Mouse (Mus musculus) ES-E14 (cell line): ENCODE data around the gene Cby1. TPM values are rescaled to one million over a fixed set of nuclear protein-coding genes. Genes with fewer than 3 reads are reported as not detected.
A peak's percentile ranks its signal among the peaks of the same experiment; 100 is the strongest.

ENCODE experiments used
- DNase-seq: peaks from one replicate; pipeline ENCODE4 v3.0.0-alpha.2; 2013; ENCODE audit warnings: low read depth, low spot score
- H3K27ac ChIP-seq: 2 replicates; pipeline ENCODE4 v1.5.1; 2012; ENCODE audit warnings: low read depth, mild to moderate bottlenecking, low read length, moderate library complexity, mixed read lengths; ENCODE audit not compliant: poor library complexity, insufficient read depth, severe bottlenecking
- H3K36me3 ChIP-seq: 2 replicates; pipeline ENCODE4 v1.6.1; 2012; ENCODE audit warnings: mild to moderate bottlenecking, low read length, moderate library complexity, mixed read lengths; ENCODE audit not compliant: control insufficient read depth, poor library complexity, insufficient read depth, severe bottlenecking
- H3K4me1 ChIP-seq, 2 experiments: fragments of 150-350 bp in 1 of 2; sonication (generic) in 1 of 2; 2 replicates each; pipeline ENCODE4 v1.6.1; 2012; ENCODE audit warnings: low read length in 2 of 2, mild to moderate bottlenecking in 1 of 2, mixed read lengths in 1 of 2; ENCODE audit not compliant: control insufficient read depth in 2 of 2, insufficient read depth in 2 of 2, poor library complexity in 1 of 2
- H3K4me3 ChIP-seq, 2 experiments: fragments of 150-350 bp in 1 of 2; sonication (generic) in 1 of 2; 2 replicates each; pipeline ENCODE4 v1.5.1; 2012; ENCODE audit warnings: low read length in 2 of 2, low read depth in 1 of 2, mild to moderate bottlenecking in 1 of 2, mixed read lengths in 1 of 2; ENCODE audit not compliant: insufficient read depth in 1 of 2, poor library complexity in 1 of 2, severe bottlenecking in 1 of 2
- H3K9ac ChIP-seq: 2 replicates; pipeline ENCODE4 v1.6.1; 2012; ENCODE audit warnings: low read depth, mild to moderate bottlenecking, low read length, mixed read lengths; ENCODE audit not compliant: poor library complexity, insufficient read depth, severe bottlenecking
- H3K9me3 ChIP-seq: fragments of 150-350 bp; sonication (generic); 2 replicates; pipeline ENCODE4 v1.6.1; 2012; ENCODE audit warnings: low read depth, mild to moderate bottlenecking, low read length; ENCODE audit not compliant: control insufficient read depth, insufficient read depth
- CHD2 ChIP-seq: IDR thresholded peaks from 2 replicates; pipeline ENCODE4 v1.6.1; 2014; ENCODE audit warnings: mild to moderate bottlenecking, low read depth, low read length, inconsistent platforms
- HCFC1 ChIP-seq: IDR thresholded peaks from 2 replicates; pipeline ENCODE4 v1.6.1; 2012; ENCODE audit warnings: low read length, inconsistent platforms, borderline replicate concordance; ENCODE audit not compliant: insufficient read depth
- MAFK ChIP-seq: IDR thresholded peaks from 2 replicates; pipeline ENCODE4 v1.6.1; 2014; ENCODE audit warnings: mild to moderate bottlenecking, low read depth, low read length, inconsistent platforms; ENCODE audit not compliant: insufficient read depth
- ZC3H11A ChIP-seq: IDR thresholded peaks from 2 replicates; pipeline ENCODE4 v1.6.1; 2012; ENCODE audit warnings: low read depth, mild to moderate bottlenecking, inconsistent platforms, low read length, borderline replicate concordance
- ZNF384 ChIP-seq: IDR thresholded peaks from 2 replicates; pipeline ENCODE4 v1.6.1; 2012; ENCODE audit warnings: low read depth, low read length, inconsistent platforms
- in situ Hi-C, 2 experiments: fragments of 600-800 bp; cut with MboI; formaldehyde crosslinking; loops; one replicate each; pipeline ENCODE4 v1.15.1; 2025; ENCODE audit warnings: low sequenced_read_pairs in 2 of 2, inconsistent platforms in 1 of 2; ENCODE audit not compliant: unreplicated experiment in 2 of 2
- total RNA-seq: library from RNA; depleted of rRNA; stranded (reverse); fragments of 300-350 nt; gene quantifications from 2 replicates; pipeline ENCODE4 v1.2.3, GENCODE M21; 2012

The Cby1 gene
- total RNA-seq, 1 experiment: 29.5 TPM

- Histone ChIP-seq H3K27ac (no peak overlapping the region), H3K4me1 (no peaks in the 10 kb centered on the region), H3K9me3 (no peaks in the 10 kb centered on the region), H3K4me3 (no peak overlapping the region), H3K9ac (no peak overlapping the region), H3K36me3 (no peaks in the 10 kb centered on the region)
- no peak for DNase-seq
- TF ChIP-seq MAFK (no peak), CHD2 (no peak), HCFC1 (no peak), ZNF384 (no peak), ZC3H11A (no peak)
- in situ Hi-C loops: no loop called here
These were observed 2.5 kb upstream of the Cby1 start for GRCm38 (mm10) chr15:79656451-79656850.

- H3K36me3 ChIP-seq: peaks cover 6% of the 10 kb centered on the region; the same call in 1 of the 2 replicates
- peak overlapping the region; percentile 89 for H3K9ac ChIP-seq
- DNase-seq: peak; percentile 95
- no peaks in the 10 kb centered on the region for H3K4me1 ChIP-seq
- peak overlapping the region; percentile 66 to 90 for H3K4me3 ChIP-seq
- in situ Hi-C loops: no loop called here
- no peaks in the 10 kb centered on the region for H3K9me3 ChIP-seq
- peak overlapping the region; percentile 2; the same call in 1 of the 2 replicates for H3K27ac ChIP-seq
- TF ChIP-seq MAFK (no peak), CHD2 (no peak), ZC3H11A (no peak), ZNF384 (no peak), HCFC1 (no peak)
These were observed 1.0 kb upstream of the Cby1 start for GRCm38 (mm10) chr15:79657837-79658530.

GRCm38 (mm10) chr15:79661852-79662251, 2.9 kb downstream of the Cby1 start:
- peak; percentile 75 for DNase-seq
- Histone ChIP-seq H3K36me3 (peaks cover 14% of the 10 kb centered on the region; the same call in 1 of the 2 replicates), H3K4me1 (no peaks in the 10 kb centered on the region), H3K27ac (no peak overlapping the region), H3K9ac (no peak overlapping the region), H3K4me3 (no peak overlapping the region), H3K9me3 (no peaks in the 10 kb centered on the region)
- in situ Hi-C loops: no loop called here
- TF ChIP-seq ZC3H11A (no peak), MAFK (no peak), CHD2 (no peak), ZNF384 (no peak), HCFC1 (no peak)

GRCm38 (mm10) chr15:79664666-79665065, 5.7 kb downstream of the Cby1 start:
- in situ Hi-C loops: no loop called here
- H3K4me1 ChIP-seq: no peaks in the 10 kb centered on the region
- peaks cover 14% of the 10 kb centered on the region; the same call in 1 of the 2 replicates for H3K36me3 ChIP-seq
- no peak for DNase-seq
- no peaks in the 10 kb centered on the region for H3K9me3 ChIP-seq
- H3K9ac ChIP-seq: no peak overlapping the region
- H3K4me3 ChIP-seq: no peak overlapping the region
- no peak for TF ChIP-seq HCFC1
- no peak for TF ChIP-seq MAFK
- no peak for TF ChIP-seq ZC3H11A
- no peak for TF ChIP-seq ZNF384
- no peak overlapping the region for H3K27ac ChIP-seq
